Mouse (Mus musculus): ENCODE results near the gene Nxnl1. TPM values are rescaled to one million over a fixed set of nuclear protein-coding genes. Genes with fewer than 3 reads are reported as not detected.

Nxnl1 gene
- polyA plus RNA-seq, 1 experiment from 2014 or later: 0.14 TPM

Other genes starting within 250 kb of the Nxnl1 start
- gene Use1, start 199.8 kb downstream of the Nxnl1 start, polyA plus RNA-seq (2015; fragmentation: Nextera tagmentation; extraction: Ambion mirVana): 52.1 and 55.8 TPM in 2 replicates
- 4.3 and 4.4 TPM in 2 replicates for gene Ocel1, start 195.3 kb downstream of the Nxnl1 start, polyA plus RNA-seq (2015; fragmentation: Nextera tagmentation; extraction: Ambion mirVana)
- 18.8 and 19.2 TPM in 2 replicates for gene Nr2f6, start 184.6 kb downstream of the Nxnl1 start, polyA plus RNA-seq (2015; fragmentation: Nextera tagmentation; extraction: Ambion mirVana)
- gene Ushbp1, start 170.8 kb downstream of the Nxnl1 start, polyA plus RNA-seq (2015; fragmentation: Nextera tagmentation; extraction: Ambion mirVana): 2.6 and 2.8 TPM in 2 replicates
- 65.1 and 74.8 TPM in 2 replicates for gene Babam1, start 169.7 kb downstream of the Nxnl1 start, polyA plus RNA-seq (2015; fragmentation: Nextera tagmentation; extraction: Ambion mirVana)
- 39.5 and 40.9 TPM in 2 replicates for gene Ankle1, start 160.6 kb downstream of the Nxnl1 start, polyA plus RNA-seq (2015; fragmentation: Nextera tagmentation; extraction: Ambion mirVana)
- 12.3 and 13.2 TPM in 2 replicates for gene Abhd8, start 102.9 kb downstream of the Nxnl1 start, polyA plus RNA-seq (2015; fragmentation: Nextera tagmentation; extraction: Ambion mirVana)
- 154 and 157 TPM in 2 replicates for gene Mrpl34, start 101.6 kb downstream of the Nxnl1 start, polyA plus RNA-seq (2015; fragmentation: Nextera tagmentation; extraction: Ambion mirVana)
- gene Dda1, start 97.4 kb downstream of the Nxnl1 start, polyA plus RNA-seq (2015; fragmentation: Nextera tagmentation; extraction: Ambion mirVana): 50.9 and 51.6 TPM in 2 replicates
- gene Ano8, start 80.6 kb downstream of the Nxnl1 start, polyA plus RNA-seq (2015; fragmentation: Nextera tagmentation; extraction: Ambion mirVana): 0.12 and 0.14 TPM in 2 replicates
- 6.8 and 7.3 TPM in 2 replicates for gene Gtpbp3, start 78.5 kb downstream of the Nxnl1 start, polyA plus RNA-seq (2015; fragmentation: Nextera tagmentation; extraction: Ambion mirVana)
- gene Plvap, start 54.8 kb downstream of the Nxnl1 start, polyA plus RNA-seq (2015; fragmentation: Nextera tagmentation; extraction: Ambion mirVana): 24.3 and 28.4 TPM in 2 replicates
- gene Ccdc194, start 40.9 kb downstream of the Nxnl1 start, polyA plus RNA-seq (2015; fragmentation: Nextera tagmentation; extraction: Ambion mirVana): 0.15 TPM in 2 replicates
- gene Bst2, start 29.1 kb downstream of the Nxnl1 start, polyA plus RNA-seq (2015; fragmentation: Nextera tagmentation; extraction: Ambion mirVana): 34.1 and 36.0 TPM in 2 replicates
- 30.4 and 33.9 TPM in 2 replicates for gene Mvb12a, start 23.7 kb downstream of the Nxnl1 start, polyA plus RNA-seq (2015; fragmentation: Nextera tagmentation; extraction: Ambion mirVana)
- 0.53 and 0.66 TPM in 2 replicates for gene Tmem221, start 7.7 kb downstream of the Nxnl1 start, polyA plus RNA-seq (2015; fragmentation: Nextera tagmentation; extraction: Ambion mirVana)
- 2.3 and 2.5 TPM in 2 replicates for gene Slc27a1, start 2.3 kb upstream of the Nxnl1 start, polyA plus RNA-seq (2015; fragmentation: Nextera tagmentation; extraction: Ambion mirVana)
- 104 and 110 TPM in 2 replicates for gene Pgls, start 25.6 kb upstream of the Nxnl1 start, polyA plus RNA-seq (2015; fragmentation: Nextera tagmentation; extraction: Ambion mirVana)
- 0.28 and 0.80 TPM in 2 replicates for gene Fam129c, start 31.0 kb upstream of the Nxnl1 start, polyA plus RNA-seq (2015; fragmentation: Nextera tagmentation; extraction: Ambion mirVana)
- gene Colgalt1, start 44.4 kb upstream of the Nxnl1 start, polyA plus RNA-seq (2015; fragmentation: Nextera tagmentation; extraction: Ambion mirVana): 21.4 and 21.9 TPM in 2 replicates
- 0.20 TPM in 2 replicates for gene Unc13a, start 105.2 kb upstream of the Nxnl1 start, polyA plus RNA-seq (2015; fragmentation: Nextera tagmentation; extraction: Ambion mirVana)
- gene Jak3, start 109.7 kb upstream of the Nxnl1 start, polyA plus RNA-seq (2015; fragmentation: Nextera tagmentation; extraction: Ambion mirVana): 5.7 and 6.1 TPM in 2 replicates
- gene Insl3, start 122.6 kb upstream of the Nxnl1 start, polyA plus RNA-seq (2015; fragmentation: Nextera tagmentation; extraction: Ambion mirVana): 0.67 and 1.1 TPM in 2 replicates
- gene B3gnt3, start 135.2 kb upstream of the Nxnl1 start, polyA plus RNA-seq (2015; fragmentation: Nextera tagmentation; extraction: Ambion mirVana): 3.5 and 3.7 TPM in 2 replicates
- gene Fcho1, start 159.1 kb upstream of the Nxnl1 start, polyA plus RNA-seq (2015; fragmentation: Nextera tagmentation; extraction: Ambion mirVana): 16.6 and 16.9 TPM in 2 replicates